Mouse (Mus musculus) stomach, postnatal 0 days (tissue): ENCODE data around the gene Cdk10. TPM values are rescaled to one million over a fixed set of nuclear protein-coding genes. Genes with fewer than 3 reads are reported as not detected.
"Not testable (repeated sequence)": the region's sequence is repeated elsewhere in the genome, so short reads cannot be mapped to it uniquely, and the experiment has no call there.

Experiments used
- ATAC-seq: fragments of 200-750 bp; cut with Nextera tagmentation; 2 replicates; pipeline ENCODE4 v1.8.0; 2017; ENCODE audit not compliant: low FRiP score, low TSS enrichment
- DNase-seq: peaks from one replicate; pipeline ENCODE4 v3.0.0-alpha.2; 2016; ENCODE audit warnings: low spot score
- H3K27ac ChIP-seq: fragments of 300-500 bp; sonication (generic); replicated peaks from 2 replicates; pipeline ENCODE4 v1.5.1; 2014; ENCODE audit warnings: mild to moderate bottlenecking, control low read depth
- H3K27me3 ChIP-seq: fragments of 300-500 bp; sonication (generic); 2 replicates; pipeline ENCODE4 v1.6.1; 2014; ENCODE audit warnings: low read length; ENCODE audit not compliant: control insufficient read depth, insufficient read depth
- H3K36me3 ChIP-seq: fragments of 300-500 bp; sonication (generic); 2 replicates; pipeline ENCODE4 v1.6.1; 2014; ENCODE audit warnings: low read length, mixed read lengths; ENCODE audit not compliant: control insufficient read depth, insufficient read depth
- H3K4me1 ChIP-seq: fragments of 300-500 bp; sonication (generic); replicated peaks from 2 replicates; pipeline ENCODE4 v1.6.1; 2014; ENCODE audit warnings: antibody characterized with exemption; ENCODE audit not compliant: control insufficient read depth, insufficient read depth
- H3K4me2 ChIP-seq: fragments of 300-500 bp; sonication (generic); replicated peaks from 2 replicates; pipeline ENCODE4 v1.6.1; 2014; ENCODE audit warnings: low read depth, mild to moderate bottlenecking, control low read depth, moderate library complexity
- H3K4me3 ChIP-seq: fragments of 300-500 bp; sonication (generic); 2 replicates; pipeline ENCODE4 v1.5.1; 2014; ENCODE audit warnings: low read depth, low read length, control low read depth
- H3K9ac ChIP-seq: fragments of 300-500 bp; sonication (generic); 2 replicates; pipeline ENCODE4 v1.6.1; 2014; ENCODE audit warnings: mild to moderate bottlenecking, low read length, control low read depth, mixed read lengths
- H3K9me3 ChIP-seq: fragments of 300-500 bp; sonication (generic); 2 replicates; pipeline ENCODE4 v1.6.1; 2016; ENCODE audit warnings: low read length; ENCODE audit not compliant: control insufficient read depth
- CTCF ChIP-seq: IDR thresholded peaks from 2 replicates; pipeline ENCODE4 v1.5.1; 2016; ENCODE audit warnings: antibody characterized with exemption, low read depth, mild to moderate bottlenecking, moderate library complexity
- EP300 ChIP-seq: optimal IDR thresholded peaks from 2 replicates; pipeline ENCODE3; 2016; ENCODE audit warnings: antibody characterized with exemption
- WGBS: fragments of 180-500 bp; shearing (Covaris S2); extraction: QIAGEN DNeasy Blood & Tissue Kit; methylation state at CpG from one replicate; pipeline ENCODE4 v1.1.7; 2014; 5-methylcytosine and 5-hydroxymethylcytosine counted together
- polyA plus RNA-seq: library from polyadenylated mRNA; unstranded; fragments of >200 nt; fragmentation: Nextera tagmentation; extraction: Ambion mirVana; gene quantifications from 2 replicates; pipeline ENCODE4 v1.2.1, GENCODE M21; 2015

The Cdk10 gene
- polyA plus RNA-seq, 1 experiment from 2014 or later, result 16.7 TPM

GRCm38 (mm10) chr8:123190678-123191077 lies 34.0 kb upstream of the Cdk10 start:
- H3K36me3 ChIP-seq, result no peaks in the 10 kb centered on the region
- H3K4me1 ChIP-seq, result no peaks in the 10 kb centered on the region
- TF ChIP-seq EP300 (no peak), CTCF (peak; percentile 80)
- no peak overlapping the region for H3K4me2 ChIP-seq
- 1% methylated on average over 9 of the region's 9 CpGs for whole genome bisulfite sequencing
- H3K4me3 ChIP-seq, result no peak overlapping the region
- no peaks in the 10 kb centered on the region for H3K27me3 ChIP-seq
- H3K9ac ChIP-seq, result no peak overlapping the region
- DNase-seq (peak; percentile 86), ATAC-seq (peak; percentile 51; the same call in 1 of the 2 replicates)
- H3K9me3 ChIP-seq, result no peaks in the 10 kb centered on the region
- H3K27ac ChIP-seq, result no peak overlapping the region

GRCm38 (mm10) chr8:123191908-123192307 lies 32.7 kb upstream of the Cdk10 start:
- no peaks in the 10 kb centered on the region for H3K27me3 ChIP-seq
- no peaks in the 10 kb centered on the region for H3K4me1 ChIP-seq
- TF ChIP-seq CTCF (no peak), EP300 (no peak)
- H3K9me3 ChIP-seq, result no peaks in the 10 kb centered on the region
- peak; percentile 29 for DNase-seq
- ATAC-seq, result 0 out of 2 replicates have a peak, but pooled peaks have one; percentile 17
- no peaks in the 10 kb centered on the region for H3K36me3 ChIP-seq
- no peak overlapping the region for H3K4me3 ChIP-seq
- H3K27ac ChIP-seq, result no peak overlapping the region
- no peak overlapping the region for H3K4me2 ChIP-seq
- 40% methylated on average over 8 of the region's 8 CpGs for WGBS
- H3K9ac ChIP-seq, result no peak overlapping the region

DNA sequence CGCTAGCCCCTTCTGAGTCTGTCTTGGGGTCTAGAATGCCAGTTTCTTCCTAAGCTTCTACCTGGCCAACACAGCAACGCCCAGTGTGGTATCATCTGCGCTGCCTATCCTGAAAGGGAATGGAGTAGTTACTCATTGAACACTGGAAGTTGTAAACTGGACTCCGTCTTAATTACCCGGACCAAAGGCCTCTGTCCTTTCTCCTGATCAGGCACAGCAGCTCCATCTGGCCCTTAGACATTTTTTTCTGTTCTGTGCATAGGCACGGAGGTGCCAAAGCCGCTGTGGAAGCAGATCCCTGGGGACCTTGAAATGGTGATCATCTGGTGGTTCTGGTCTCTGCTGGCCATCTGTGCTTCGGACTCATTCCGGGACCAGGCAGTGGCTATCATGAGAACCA lies 30.9 kb upstream of the Cdk10 start:
- H3K4me3 ChIP-seq, result no peak overlapping the region
- H3K4me1 ChIP-seq, result no peaks in the 10 kb centered on the region
- no peak overlapping the region for H3K4me2 ChIP-seq
- H3K27me3 ChIP-seq, result no peaks in the 10 kb centered on the region
- TF ChIP-seq EP300, result no peak
- no peak for TF ChIP-seq CTCF
- ATAC-seq, result no peak
- no peaks in the 10 kb centered on the region for H3K36me3 ChIP-seq
- 89% methylated on average over 9 of the region's 9 CpGs for WGBS
- H3K9ac ChIP-seq, result no peak overlapping the region
- no peak overlapping the region for H3K27ac ChIP-seq
- DNase-seq, result no peak
- H3K9me3 ChIP-seq, result no peaks in the 10 kb centered on the region

DNA sequence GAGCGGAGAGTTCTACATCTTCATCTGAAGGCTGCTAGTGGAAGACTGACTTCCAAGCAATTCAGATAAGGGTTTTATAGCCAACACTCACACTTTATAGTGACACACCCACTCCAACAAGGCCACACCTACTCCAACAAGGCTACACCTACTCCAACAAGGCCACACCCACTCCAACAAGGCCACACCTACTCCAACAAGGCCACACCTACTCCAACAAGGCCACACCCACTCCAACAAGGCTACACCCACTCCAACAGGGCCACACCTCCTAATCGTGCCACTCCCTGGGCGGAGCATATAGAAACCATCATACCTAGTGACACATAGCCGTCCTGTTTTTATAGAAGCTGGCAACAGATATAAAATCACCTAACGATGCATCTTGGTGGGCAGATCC lies 27.6 kb upstream of the Cdk10 start:
- not testable (repeated sequence) for H3K4me2 ChIP-seq

GRCm38 (mm10) chr8:123199864-123200263 lies 24.8 kb upstream of the Cdk10 start:
- no peaks in the 10 kb centered on the region for H3K27me3 ChIP-seq
- WGBS, result 59% methylated on average over 14 of the region's 14 CpGs
- no peak overlapping the region for H3K4me2 ChIP-seq
- DNase-seq (no peak), ATAC-seq (no peak)
- no peak overlapping the region for H3K9ac ChIP-seq
- H3K9me3 ChIP-seq, result no peaks in the 10 kb centered on the region
- no peak for TF ChIP-seq EP300
- no peak for TF ChIP-seq CTCF
- H3K4me3 ChIP-seq, result no peak overlapping the region
- H3K27ac ChIP-seq, result no peak overlapping the region
- H3K4me1 ChIP-seq, result no peaks in the 10 kb centered on the region
- no peaks in the 10 kb centered on the region for H3K36me3 ChIP-seq

More for the DNA sequence above, 27.6 kb upstream of the Cdk10 start:
- not testable (repeated sequence) for H3K4me3 ChIP-seq, H3K36me3 ChIP-seq, H3K9me3 ChIP-seq, H3K9ac ChIP-seq, H3K27ac ChIP-seq, H3K4me1 ChIP-seq, H3K27me3 ChIP-seq
- ATAC-seq, result peak; percentile 65
- DNase-seq, result peak; percentile 42
- WGBS, result 64% methylated on average over 5 of the region's 5 CpGs

GRCm38 (mm10) chr8:123202288-123202687 lies 22.4 kb upstream of the Cdk10 start:
- Histone ChIP-seq H3K36me3 (0 out of 2 replicates have a peak, but pooled peaks cover 3% of the 10 kb centered on the region), H3K4me2 (no peak overlapping the region), H3K4me1 (no peaks in the 10 kb centered on the region), H3K27ac (no peak overlapping the region), H3K9me3 (no peaks in the 10 kb centered on the region), H3K9ac (no peak overlapping the region), H3K4me3 (no peak overlapping the region), H3K27me3 (no peaks in the 10 kb centered on the region)
- peak; percentile 97 for TF ChIP-seq CTCF
- TF ChIP-seq EP300, result no peak
- 22% methylated on average over 5 of the region's 5 CpGs for WGBS
- DNase-seq (peak; percentile 75), ATAC-seq (no peak)
